Mouse (Mus musculus): ENCODE data around the gene Nat9.

Gene Nat9

GRCm38 (mm10) chr11:115215123-115215522 lies 27.5 kb upstream of the Nat9 start:
- ATAC-seq (ENCODE audit: low TSS enrichment): no peak

GRCm38 (mm10) chr11:115212116-115212515 lies 24.5 kb upstream of the Nat9 start:
- ATAC-seq (ENCODE audit: low TSS enrichment): peak; percentile 21; the same call in 1 of the 2 replicates

- no peak for ATAC-seq (ENCODE audit: low TSS enrichment)
These were observed 22.3 kb upstream of the Nat9 start for GRCm38 (mm10) chr11:115209958-115210357.

DNA sequence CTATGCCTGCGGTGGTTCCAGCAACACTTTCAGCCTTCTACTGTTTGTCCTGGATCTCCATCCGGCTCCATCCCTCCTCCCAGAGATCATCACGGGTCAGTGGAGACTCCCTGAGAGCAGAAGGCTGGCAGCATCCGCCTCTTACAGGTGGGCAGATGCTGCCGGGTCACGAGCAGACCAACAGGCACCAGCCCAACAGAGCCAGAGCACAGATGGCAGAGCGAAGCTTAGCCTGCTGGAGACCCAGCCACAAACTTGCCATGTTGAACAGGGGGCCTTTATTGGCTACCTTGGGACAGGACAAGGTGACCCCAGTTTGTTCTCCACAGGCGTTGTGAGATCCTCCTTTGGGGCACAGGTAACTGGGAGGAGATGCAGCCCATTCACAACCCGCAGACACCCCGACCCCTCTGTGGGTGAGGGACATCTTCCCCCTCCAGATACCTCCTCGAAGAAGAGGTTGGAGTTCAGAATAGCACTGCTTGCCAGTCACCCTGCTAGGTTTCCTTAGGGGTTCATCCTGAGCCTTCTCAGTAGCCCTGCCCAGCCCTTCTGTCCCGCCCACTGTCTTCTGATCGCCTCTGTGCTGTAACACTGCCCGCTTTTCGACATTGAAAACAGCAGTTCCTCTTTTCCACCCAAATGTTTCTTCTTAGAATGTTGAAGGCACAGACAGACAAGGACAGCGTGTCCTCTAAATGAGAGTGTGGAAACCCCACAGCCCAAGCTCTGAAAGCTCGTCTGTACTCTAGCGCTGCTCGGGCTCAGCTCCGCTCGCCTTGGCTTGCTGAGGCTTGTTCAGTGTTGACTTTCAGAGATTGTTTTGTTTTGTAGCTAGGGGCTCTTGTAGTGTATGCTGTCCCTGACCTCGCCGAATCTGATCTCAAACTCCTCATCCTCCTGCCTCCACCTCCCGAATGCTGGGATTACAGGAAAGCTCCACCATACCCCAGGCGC lies 21.4 kb upstream of the Nat9 start:
- no peak for ATAC-seq (ENCODE audit: low TSS enrichment)

- ATAC-seq (ENCODE audit: low TSS enrichment): no peak
These were observed 20.5 kb upstream of the Nat9 start for GRCm38 (mm10) chr11:115208126-115208525.

- peak; percentile 15; the same call in 1 of the 2 replicates for ATAC-seq (ENCODE audit: low TSS enrichment)
These were observed 15.1 kb upstream of the Nat9 start for GRCm38 (mm10) chr11:115202756-115203155.

DNA sequence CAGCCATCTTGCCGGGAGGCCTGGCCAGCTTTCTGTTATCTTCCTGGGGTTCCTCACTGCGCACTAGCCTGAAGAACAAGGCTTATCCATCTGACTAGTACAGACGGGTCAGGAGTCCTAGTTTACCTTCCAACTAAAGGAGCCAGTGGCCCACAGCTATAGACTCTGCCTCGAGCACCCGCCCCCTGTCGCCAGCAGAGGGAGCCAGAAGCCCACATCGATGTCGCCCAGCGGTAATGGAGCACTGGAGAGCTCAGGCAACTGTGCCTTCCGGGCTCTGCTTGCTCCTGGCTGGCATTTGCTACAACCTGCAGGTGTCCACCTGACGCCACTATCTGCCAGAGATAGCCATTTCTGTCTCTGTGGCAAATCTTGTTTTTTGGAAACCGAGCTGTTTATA lies 14.7 kb upstream of the Nat9 start:
- ATAC-seq (ENCODE audit: low TSS enrichment): peak; percentile 92

- no peak for ATAC-seq (ENCODE audit: low TSS enrichment)
These were observed 12.9 kb upstream of the Nat9 start for GRCm38 (mm10) chr11:115200520-115200919.

GRCm38 (mm10) chr11:115198932-115199384 lies 11.3 kb upstream of the Nat9 start:
- ATAC-seq (ENCODE audit: low TSS enrichment): no peak

DNA sequence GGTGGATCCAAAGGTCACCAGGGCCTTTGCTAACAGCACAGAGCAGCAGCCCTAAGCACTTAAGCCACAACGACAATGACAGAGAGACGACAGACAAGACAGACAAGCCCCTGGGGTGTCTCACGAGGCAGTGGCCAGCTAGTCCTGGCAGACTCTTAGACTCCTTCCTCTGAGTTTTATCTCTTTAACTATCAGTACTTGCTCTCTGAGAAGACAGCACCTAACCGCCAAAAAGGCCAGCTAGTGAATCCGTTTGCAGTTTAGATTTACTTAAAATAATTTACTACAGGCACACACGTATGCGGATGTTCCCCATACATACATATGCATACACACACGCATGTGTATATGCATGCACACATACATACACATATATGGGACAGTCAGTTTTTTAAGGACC lies 9.9 kb upstream of the Nat9 start:
- ATAC-seq (ENCODE audit: low TSS enrichment): no peak

- ATAC-seq (ENCODE audit: low TSS enrichment): no peak
These were observed 8.3 kb upstream of the Nat9 start for GRCm38 (mm10) chr11:115195933-115196332.

- ATAC-seq (ENCODE audit: low TSS enrichment): no peak
These were observed 7.0 kb upstream of the Nat9 start for GRCm38 (mm10) chr11:115194693-115195092.

- ATAC-seq (ENCODE audit: low TSS enrichment): no peak
These were observed 4.5 kb upstream of the Nat9 start for GRCm38 (mm10) chr11:115192180-115192579.

DNA sequence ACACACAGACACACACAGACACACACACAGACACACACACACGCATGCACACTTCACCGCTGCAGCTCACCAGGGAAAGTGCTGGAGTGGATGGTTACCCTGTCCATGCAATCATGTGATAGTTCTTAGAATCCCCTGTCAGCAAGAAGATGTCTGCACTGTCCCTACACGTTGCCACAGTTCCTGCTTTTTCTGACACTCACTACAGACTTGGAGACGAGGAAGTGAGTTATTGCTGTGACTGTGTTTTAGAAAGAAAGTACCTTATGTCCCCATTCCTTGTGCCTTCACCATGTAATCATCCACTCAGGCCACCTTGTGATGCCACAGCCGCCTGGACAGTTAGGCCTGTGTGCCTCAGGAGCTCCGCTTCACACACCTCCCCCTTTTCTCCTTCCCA lies 1.6 kb upstream of the Nat9 start:
- no peak for ATAC-seq (ENCODE audit: low TSS enrichment)

DNA sequence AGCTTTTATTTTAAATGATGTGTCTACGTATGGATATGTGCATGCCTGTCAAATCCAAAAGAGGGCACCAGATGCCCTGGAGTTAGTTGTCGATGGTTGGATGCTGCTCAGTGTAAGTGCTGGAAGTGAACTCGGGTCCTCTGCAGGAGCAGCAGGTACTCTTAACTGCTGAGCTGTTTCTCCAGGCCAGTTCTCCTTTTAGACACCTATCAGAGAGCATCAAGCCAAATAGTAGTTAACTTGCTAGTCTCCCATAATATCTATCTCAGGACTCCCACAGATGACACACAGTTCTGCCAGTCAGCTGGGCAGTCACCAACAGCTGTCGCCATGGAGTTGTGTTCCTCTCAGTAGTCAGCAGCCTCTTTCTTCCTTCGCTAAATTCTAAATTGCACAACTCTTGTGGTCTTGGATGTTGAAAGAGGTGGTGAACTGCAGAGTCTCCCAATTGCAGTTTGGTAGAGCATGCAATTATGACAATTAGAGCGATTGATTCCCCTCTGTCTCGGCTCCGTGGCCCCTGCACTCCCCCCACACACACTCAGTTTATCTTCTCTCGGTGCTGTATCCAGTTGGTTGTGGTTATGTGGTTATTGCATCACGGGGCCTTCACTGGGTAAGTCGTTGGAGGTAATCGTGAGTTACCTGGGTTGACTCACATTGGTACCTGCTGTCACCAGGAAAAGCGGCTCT lies 1.0 kb upstream of the Nat9 start:
- ATAC-seq (ENCODE audit: low TSS enrichment): no peak

GRCm38 (mm10) chr11:115187224-115187639 lies 427 bp downstream of the Nat9 start, which contains the start of gene Tmem104:
Tmem104 (plus strand) TSS chr11:115187487.
- ATAC-seq (ENCODE audit: low TSS enrichment): peak; percentile 95

DNA sequence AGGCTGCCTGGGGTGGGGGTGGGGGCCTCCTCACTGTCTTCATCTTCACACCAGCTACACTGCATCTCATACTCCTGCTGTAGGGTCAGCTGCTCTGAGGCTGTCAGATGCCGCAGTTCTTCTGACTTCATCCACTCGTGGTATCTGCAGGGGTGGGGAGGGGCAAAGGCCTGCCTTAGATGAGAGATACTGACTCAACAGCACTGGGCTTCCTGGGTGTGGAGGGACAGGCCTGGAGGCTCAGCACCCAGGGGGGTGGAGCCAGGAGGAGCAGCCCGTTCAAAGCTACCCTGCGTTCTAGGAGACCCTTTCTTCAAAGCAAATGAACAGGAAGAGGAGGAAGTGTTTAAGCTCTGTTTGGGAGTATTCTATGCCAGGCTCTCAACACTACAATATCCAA lies 2.7 kb downstream of the Nat9 start:
- ATAC-seq (ENCODE audit: low TSS enrichment): no peak

- 0 out of 2 replicates have a peak, but pooled peaks have one; percentile 13 for ATAC-seq (ENCODE audit: low TSS enrichment)
These were observed 5.6 kb downstream of the Nat9 start for GRCm38 (mm10) chr11:115181913-115182638.

DNA sequence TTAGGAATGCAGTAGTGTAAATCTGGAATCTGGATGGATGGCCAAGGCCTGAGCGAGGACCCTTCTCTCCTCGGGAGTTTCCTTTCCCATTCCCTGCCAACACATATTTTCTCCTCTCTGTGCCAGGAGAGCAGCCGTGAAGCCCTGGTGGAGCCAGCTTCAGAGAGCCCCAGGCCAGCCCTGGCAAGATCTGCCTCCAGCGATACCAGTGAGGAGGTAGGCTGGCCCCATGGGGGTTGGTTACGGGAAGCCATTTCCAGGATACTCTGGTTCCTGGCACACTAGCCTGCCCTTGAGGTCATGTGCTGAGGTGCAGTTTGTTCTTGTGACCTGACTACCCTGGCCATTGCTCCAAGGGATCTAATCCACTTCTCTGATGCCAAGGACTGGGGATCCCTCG lies 7.8 kb downstream of the Nat9 start:
- no peak for ATAC-seq (ENCODE audit: low TSS enrichment)

- ATAC-seq (ENCODE audit: low TSS enrichment): no peak
These were observed 8.5 kb downstream of the Nat9 start for GRCm38 (mm10) chr11:115179191-115179590.

DNA sequence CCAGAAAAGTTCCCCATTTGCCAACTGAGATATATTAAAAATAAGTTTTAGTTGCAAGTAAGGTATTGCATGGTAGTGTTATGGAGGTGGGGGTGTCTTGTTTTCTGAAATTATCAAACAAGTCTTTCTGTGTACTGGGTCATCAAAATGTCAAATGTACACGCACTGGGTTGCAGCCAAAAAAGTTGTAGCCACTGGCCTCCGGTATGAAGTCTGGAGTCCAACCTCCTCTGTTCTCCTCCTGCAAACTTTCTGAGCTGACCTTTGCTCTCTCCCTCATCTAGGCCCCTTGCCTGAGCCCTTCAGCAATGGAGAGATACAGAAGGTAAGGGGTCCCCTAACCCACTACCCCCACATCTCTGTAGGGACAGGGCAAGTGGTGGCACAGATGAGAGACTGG lies 8.9 kb downstream of the Nat9 start:
- no peak for ATAC-seq (ENCODE audit: low TSS enrichment)
